Mouse (Mus musculus) activated CD4-positive, CD25-positive, alpha-beta regulatory T cell, adult 4 months (primary cell): ENCODE measurements at regions not wholly inside any gene's neighbourhood (a gene's known extent, or its start where the extent isn't known, plus 50 kb on each side); places are given as distances from the start of the nearest gene placed in this dataset.

ENCODE experiments used
- ATAC-seq: one replicate; pipeline ENCODE4 v1.8.0; 2017

DNA sequence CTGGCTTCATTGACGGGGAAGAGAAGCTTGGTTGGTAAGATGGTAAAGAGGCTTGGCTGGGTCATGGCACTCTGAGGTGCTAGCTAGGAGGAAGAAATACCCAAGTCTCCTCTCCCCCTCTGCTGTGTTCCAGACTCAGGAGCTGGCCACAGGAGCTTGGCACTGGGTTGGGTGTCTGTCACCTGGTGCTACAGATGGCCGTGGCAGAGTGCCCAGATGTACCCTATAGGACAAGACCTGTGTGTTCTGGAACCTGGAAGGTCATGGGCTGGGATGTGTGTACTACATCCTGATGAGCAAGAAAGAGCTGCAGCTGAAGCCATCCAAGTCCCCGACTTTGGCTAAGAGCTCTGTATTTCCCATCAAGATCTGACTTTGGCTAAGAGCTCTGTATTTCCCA lies 72.4 kb downstream of the Nupl2 start:
- ATAC-seq: no peak

DNA sequence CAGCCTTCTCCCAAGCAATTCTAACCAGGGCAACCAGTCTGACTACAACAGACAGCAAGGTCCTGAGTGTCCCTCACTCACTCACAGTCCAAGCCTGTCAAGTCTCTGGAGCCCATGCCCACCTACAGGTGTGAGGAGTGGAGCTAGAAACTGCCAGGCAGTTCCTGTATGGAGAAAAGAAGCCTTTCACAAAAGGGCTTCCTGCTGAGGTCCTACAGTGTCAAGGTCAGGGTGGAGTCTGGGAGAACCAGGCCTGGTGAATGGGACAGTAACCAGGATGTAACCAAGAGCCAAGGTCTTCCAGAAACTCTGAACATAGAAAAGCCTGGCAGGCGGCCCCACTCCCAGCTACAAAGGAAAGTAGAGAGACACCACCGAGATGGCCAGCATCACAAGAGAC lies 74.2 kb downstream of the Nupl2 start:
- no peak for ATAC-seq

DNA sequence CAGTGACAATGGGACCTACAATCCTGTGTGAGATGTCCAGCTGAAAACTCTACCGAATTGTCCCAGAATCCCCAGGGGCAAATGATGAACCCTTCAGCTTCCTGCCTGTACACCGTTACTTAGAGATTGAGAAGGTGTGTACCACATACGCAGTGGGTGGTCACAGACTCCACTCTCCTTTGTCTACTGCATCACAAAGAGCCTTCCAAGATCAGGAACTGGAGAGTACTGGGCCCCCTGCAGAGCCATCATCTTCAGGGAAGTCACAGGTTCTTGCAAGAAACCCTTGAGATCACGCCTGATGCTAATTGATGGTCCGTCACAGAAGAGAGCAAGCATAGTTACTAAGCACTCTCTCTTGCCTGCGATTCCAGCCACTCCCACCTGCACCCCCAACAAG lies 79.4 kb downstream of the Nupl2 start:
- ATAC-seq: no peak

DNA sequence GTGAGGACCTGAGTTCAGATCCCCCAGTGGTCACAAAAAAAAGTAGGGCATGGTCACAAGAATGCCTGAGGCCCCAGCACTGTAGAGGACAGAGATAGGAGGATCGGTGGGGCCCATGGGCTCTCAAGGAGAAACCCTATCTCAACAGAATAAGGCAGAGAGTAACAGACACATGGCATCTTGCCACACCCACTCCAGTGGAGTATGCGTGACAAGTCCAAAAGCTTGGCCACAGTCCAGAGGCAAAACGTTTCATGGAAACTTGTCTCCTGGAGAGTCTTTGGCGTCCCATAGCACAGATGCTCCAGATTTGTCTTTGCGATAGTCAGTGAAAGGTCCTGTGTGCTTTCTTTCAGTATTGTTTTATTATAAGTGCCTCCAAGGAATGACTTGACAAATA lies 90.7 kb downstream of the Nupl2 start:
- no peak for ATAC-seq

DNA sequence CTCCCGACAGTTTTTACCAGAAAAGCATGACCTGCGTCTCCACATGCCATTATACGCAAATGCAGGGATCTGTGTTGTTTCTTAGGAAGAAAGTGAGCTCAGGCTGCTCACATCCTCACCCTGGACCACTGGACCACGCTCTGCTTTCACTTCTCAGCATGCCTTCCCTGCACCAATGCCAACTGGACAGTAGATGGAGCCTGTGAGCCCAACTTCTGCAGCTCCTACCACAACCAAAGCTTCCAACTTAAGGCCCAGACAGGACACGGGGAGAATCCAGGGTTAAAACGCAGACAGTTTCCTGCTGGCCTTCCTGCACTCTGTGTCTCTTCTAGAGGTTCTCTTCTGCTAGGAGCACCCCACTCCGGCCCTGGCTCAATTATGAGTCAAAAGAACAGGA lies 90.3 kb downstream of the Kcnh2 start:
- peak; percentile 83 for ATAC-seq

DNA sequence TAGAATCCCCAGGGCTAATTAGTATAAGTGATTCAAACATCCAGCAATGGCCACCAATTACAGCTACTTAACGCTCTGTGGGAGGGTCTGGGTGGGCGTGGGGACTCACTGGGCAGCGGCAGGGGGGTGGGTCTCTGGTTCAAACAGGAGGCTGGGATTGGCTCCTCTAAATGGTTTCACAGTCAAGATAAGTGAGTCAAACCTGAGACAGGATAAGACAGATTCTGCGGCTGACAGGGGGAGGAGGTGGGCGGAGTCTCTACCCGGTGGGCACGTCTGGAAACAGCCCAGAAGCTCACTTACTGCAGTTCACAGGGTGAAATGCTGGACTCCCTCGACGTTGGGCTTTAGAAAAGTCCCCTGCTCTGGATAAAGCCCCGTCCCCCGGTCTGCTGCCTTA lies 89.3 kb downstream of the Kcnh2 start:
- ATAC-seq: no peak

DNA sequence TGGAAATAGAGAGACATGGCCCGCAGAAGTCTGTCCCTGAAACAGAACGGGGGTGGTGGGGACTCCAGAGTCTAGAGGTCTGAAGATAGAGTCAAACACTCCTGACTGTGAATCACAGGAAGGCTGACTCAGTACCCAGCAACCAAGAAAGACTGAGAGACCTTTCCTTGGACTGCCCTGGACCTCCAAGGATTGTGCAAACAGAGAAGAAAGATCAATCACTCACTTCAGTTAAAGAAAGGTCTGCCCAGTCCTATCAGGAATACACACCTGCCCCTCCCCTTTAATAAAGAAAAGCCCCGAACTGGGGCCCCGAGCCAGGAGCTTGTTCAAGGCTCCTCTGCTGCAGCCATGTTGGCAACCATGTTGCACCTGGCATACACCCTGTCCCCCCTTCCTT lies 87.3 kb downstream of the Kcnh2 start:
- no peak for ATAC-seq

DNA sequence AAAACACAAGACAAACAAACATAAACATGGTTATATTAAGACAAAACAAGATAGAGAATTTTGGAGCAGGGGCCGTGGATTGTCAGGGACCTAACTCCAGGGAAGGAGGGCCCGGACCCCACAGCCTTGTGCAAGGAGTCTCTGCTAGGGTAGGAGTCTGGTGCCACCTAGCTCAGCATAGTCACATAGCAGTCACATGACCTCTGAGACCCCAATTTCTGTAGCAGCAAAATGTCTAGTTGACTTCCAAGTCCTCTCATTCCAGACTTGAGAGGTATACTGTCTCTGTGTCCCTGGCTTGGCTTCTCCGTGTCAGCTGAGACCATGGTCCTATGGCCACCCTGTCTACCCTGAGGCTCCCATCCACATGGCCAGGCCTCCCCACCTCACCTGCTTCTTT lies 86.0 kb downstream of the Kcnh2 start:
- no peak for ATAC-seq

DNA sequence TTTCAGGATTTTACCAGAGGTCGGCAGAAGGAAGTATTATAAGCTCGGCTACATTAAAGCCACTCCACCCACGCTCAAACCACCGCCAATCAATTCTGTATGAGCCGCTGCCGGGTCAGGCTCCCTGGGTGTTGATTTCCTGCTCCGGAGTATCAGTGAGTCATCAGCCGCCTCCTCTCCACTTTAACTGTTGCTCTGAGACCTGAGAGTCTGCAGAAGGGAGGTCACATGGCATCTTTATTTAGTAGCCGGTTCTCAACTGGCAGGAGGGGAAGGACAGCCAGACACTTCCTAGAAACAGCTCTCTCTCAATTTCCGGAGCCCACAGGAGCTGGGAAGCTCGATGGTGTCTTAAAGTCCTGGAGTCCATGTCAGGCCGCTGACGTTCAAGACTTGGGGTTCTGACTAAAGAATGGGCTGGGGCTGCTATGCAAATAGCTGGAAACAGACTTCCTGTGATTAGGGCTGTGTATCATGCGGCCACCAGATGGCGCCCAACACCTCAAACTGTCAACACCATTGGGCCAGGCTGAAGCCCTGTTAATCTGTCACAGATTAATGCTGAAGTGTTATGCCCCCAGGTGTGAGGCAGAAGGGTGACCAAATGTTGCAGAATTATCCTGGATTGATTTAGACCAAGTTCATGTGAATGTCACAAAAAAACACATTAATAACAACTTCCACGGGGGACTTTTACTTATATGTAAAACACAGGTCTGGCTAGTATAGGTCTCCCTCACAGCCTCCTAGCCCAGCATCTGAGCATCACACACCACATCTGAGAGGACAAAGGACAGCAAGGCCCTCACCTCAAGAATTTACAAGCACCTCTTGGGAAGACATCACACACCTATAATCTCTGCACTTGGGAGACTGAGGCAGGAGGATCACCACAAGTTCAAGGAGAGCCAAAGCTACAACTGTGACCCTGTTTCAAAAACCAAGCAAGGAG lies 84.8 kb downstream of the Kcnh2 start:
- ATAC-seq: peak; percentile 92
